Mouse (Mus musculus) spleen, adult 2 months (tissue): ENCODE measurements around the gene Fhad1.

Experiments
- CTCF ChIP-seq: fragments of 200-500 bp; IDR thresholded peaks from 2 replicates; pipeline ENCODE4 v1.5.1; 2011; ENCODE audit warnings: mild to moderate bottlenecking, inconsistent platforms; ENCODE audit not compliant: insufficient read depth, insufficient read length, insufficient replicate concordance; ENCODE audit errors: extremely low read depth
- POLR2A ChIP-seq: fragments of 200-500 bp; IDR thresholded peaks from 2 replicates; pipeline ENCODE4 v1.6.1; 2011; ENCODE audit warnings: low read depth, low read length, inconsistent platforms

- no peak for TF ChIP-seq CTCF
- no peak for TF ChIP-seq POLR2A
These were observed 13.7 kb upstream of the Fhad1 start for GRCm38 (mm10) chr4:142028533-142028932.
